Mouse (Mus musculus): Measurements from ENCODE around the gene Ablim1. TPM values are rescaled to one million over a fixed set of nuclear protein-coding genes. Genes with fewer than 3 reads are reported as not detected.
"Not testable (repeated sequence)": the region's sequence is repeated elsewhere in the genome, so short reads cannot be mapped to it uniquely, and the experiment has no call there.

Ablim1 gene
- polyA plus RNA-seq, 1 experiment from 2014 or later: 29.2 TPM

GRCm38 (mm10) chr19:57140874-57141273, 173.8 kb downstream of the Ablim1 start:
- H3K36me3 ChIP-seq (ENCODE audit: control insufficient read depth, insufficient read depth, low read length): no peaks in the 10 kb centered on the region
- no peak overlapping the region for H3K27ac ChIP-seq (ENCODE audit: low read length)
- H3K9me3 ChIP-seq (ENCODE audit: control insufficient read depth, low read length): no peaks in the 10 kb centered on the region
- no peak for ATAC-seq
- H3K4me1 ChIP-seq (ENCODE audit: control insufficient read depth, insufficient read depth, low read length): peaks cover under 1% of the 10 kb centered on the region
- no peak overlapping the region for H3K4me3 ChIP-seq (ENCODE audit: low read length)
- H3K27me3 ChIP-seq (replicated peaks; ENCODE audit: control insufficient read depth, insufficient read depth, low read length): no peaks in the 10 kb centered on the region
- no peak overlapping the region for H3K9ac ChIP-seq (ENCODE audit: low read depth, low read length)
- WGBS: 78% methylated on average over 1 of the region's 1 CpGs
- H3K4me2 ChIP-seq (ENCODE audit: low read depth, low read length): no peak overlapping the region

DNA sequence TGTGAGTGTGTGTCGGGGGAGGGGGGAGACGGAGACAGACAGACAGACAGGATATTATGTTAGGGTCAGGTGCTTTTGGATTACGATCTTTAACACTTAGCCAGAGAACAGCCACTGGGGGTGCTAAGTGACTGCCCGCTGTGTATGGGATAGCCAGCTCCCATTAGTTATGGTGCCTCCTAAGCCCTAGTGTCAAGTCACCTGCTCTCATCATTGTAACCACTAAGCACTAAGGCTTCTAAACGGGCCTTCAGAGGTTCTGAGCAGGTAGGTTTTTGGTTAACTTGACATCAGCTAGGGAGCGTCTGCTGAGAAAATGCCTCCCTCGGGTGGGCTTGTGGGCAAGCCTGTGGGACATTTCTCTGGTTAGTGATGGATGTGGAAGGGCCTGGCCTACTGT, 174.6 kb downstream of the Ablim1 start:
- no peaks in the 10 kb centered on the region for H3K9me3 ChIP-seq (ENCODE audit: control insufficient read depth, low read length)
- H3K4me2 ChIP-seq (ENCODE audit: low read depth, low read length): no peak overlapping the region
- no peak overlapping the region for H3K9ac ChIP-seq (ENCODE audit: low read depth, low read length)
- H3K36me3 ChIP-seq (ENCODE audit: control insufficient read depth, insufficient read depth, low read length): no peaks in the 10 kb centered on the region
- H3K27me3 ChIP-seq (replicated peaks; ENCODE audit: control insufficient read depth, insufficient read depth, low read length): no peaks in the 10 kb centered on the region
- no peak overlapping the region for H3K4me3 ChIP-seq (ENCODE audit: low read length)
- no peak overlapping the region for H3K27ac ChIP-seq (ENCODE audit: low read length)
- 78% methylated on average over 7 of the region's 7 CpGs for WGBS
- ATAC-seq: no peak
- peaks cover 4% of the 10 kb centered on the region for H3K4me1 ChIP-seq (ENCODE audit: control insufficient read depth, insufficient read depth, low read length)

DNA sequence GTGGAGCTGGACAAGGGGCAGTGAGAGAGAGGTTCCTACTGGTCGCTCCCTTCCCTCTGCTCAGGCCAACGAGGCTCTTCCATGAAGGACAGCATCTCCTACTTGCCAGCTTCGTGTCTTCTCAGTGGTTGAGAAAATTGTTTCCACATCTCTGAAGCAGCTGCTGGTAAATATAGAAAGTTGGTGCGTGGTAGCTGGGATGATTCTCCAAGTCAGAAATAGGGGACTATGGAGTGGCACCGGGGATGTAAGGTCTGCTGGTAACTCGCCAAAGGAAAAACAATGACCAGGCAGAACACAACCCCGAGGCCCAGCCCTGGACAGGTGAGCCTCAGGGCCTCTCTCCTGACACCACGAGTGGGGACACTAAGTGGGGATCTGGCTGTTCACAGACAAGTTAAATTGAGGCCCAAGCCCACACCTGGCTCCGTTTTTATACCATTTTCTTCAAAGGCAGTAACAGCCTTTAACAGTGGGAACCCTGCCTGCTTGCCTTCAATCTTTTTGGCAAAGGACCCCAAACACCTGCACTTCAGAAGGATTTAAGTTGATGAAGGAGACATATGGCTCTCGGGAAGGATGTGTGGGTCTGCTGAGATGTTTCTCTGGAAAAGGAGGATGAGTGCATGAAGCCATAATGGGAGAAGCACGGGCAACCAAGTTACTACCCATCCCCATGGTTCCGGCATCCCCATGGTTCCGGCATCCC, 175.7 kb downstream of the Ablim1 start:
- Histone ChIP-seq H3K27ac (ENCODE audit: low read length) (no peak overlapping the region), H3K4me1 (ENCODE audit: control insufficient read depth, insufficient read depth, low read length) (peaks cover 12% of the 10 kb centered on the region), H3K27me3 (replicated peaks; ENCODE audit: control insufficient read depth, insufficient read depth, low read length) (no peaks in the 10 kb centered on the region), H3K4me2 (ENCODE audit: low read depth, low read length) (no peak overlapping the region), H3K4me3 (ENCODE audit: low read length) (no peak overlapping the region), H3K9me3 (ENCODE audit: control insufficient read depth, low read length) (no peaks in the 10 kb centered on the region), H3K9ac (ENCODE audit: low read depth, low read length) (no peak overlapping the region), H3K36me3 (ENCODE audit: control insufficient read depth, insufficient read depth, low read length) (no peaks in the 10 kb centered on the region)
- WGBS: 81% methylated on average over 13 of the region's 13 CpGs
- ATAC-seq: no peak

DNA sequence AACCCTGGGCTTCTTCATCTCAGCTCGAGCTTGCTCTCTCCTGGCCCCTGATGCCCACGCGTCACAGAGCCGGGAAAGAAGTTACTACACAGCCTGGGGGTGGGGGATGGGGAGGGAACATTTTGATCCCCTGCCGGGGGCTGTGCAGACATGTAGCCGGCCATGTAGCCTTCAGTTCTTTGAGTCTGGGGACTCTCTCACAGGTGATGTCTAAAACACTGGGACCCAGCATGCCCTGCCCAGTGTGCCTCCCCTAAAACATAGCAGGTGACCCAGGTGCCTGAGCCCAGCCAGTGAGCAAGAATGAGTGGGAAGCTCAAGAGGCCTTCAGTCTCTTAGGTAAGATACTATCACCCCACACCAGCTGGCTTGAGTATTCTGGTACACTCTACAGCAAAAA, 176.2 kb downstream of the Ablim1 start:
- Histone ChIP-seq H3K9me3 (ENCODE audit: control insufficient read depth, low read length) (no peaks in the 10 kb centered on the region), H3K27ac (ENCODE audit: low read length) (no peak overlapping the region), H3K4me2 (ENCODE audit: low read depth, low read length) (no peak overlapping the region), H3K27me3 (replicated peaks; ENCODE audit: control insufficient read depth, insufficient read depth, low read length) (no peaks in the 10 kb centered on the region), H3K4me3 (ENCODE audit: low read length) (no peak overlapping the region), H3K4me1 (ENCODE audit: control insufficient read depth, insufficient read depth, low read length) (peaks cover 12% of the 10 kb centered on the region), H3K9ac (ENCODE audit: low read depth, low read length) (no peak overlapping the region), H3K36me3 (ENCODE audit: control insufficient read depth, insufficient read depth, low read length) (no peaks in the 10 kb centered on the region)
- WGBS: 70% methylated on average over 6 of the region's 6 CpGs
- no peak for ATAC-seq

DNA sequence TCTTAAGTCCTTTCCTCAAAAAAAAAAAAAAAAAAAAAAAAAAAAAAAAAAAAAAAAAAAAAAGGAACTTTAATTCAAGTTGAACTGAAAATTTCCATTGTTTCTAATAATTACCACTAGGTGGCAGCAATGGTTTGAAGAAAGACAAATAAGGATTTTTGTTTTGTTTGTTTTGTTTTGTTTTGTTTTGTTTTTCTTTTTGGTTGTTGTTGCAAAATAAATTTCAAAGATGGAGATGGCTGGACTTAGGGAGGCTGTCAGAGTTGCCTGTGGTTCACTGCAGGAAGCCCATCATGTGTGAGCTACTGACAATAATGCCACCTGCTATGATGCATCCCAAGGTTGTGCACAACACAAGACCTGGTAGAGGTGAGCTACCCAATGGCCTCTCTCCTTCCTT, 176.7 kb downstream of the Ablim1 start:
- no peak overlapping the region for H3K4me2 ChIP-seq (ENCODE audit: low read depth, low read length)
- peaks cover 12% of the 10 kb centered on the region for H3K4me1 ChIP-seq (ENCODE audit: control insufficient read depth, insufficient read depth, low read length)
- no peaks in the 10 kb centered on the region for H3K9me3 ChIP-seq (ENCODE audit: control insufficient read depth, low read length)
- H3K9ac ChIP-seq (ENCODE audit: low read depth, low read length): no peak overlapping the region
- ATAC-seq: no peak
- no peak overlapping the region for H3K27ac ChIP-seq (ENCODE audit: low read length)
- no peaks in the 10 kb centered on the region for H3K36me3 ChIP-seq (ENCODE audit: control insufficient read depth, insufficient read depth, low read length)
- H3K4me3 ChIP-seq (ENCODE audit: low read length): no peak overlapping the region
- H3K27me3 ChIP-seq (replicated peaks; ENCODE audit: control insufficient read depth, insufficient read depth, low read length): no peaks in the 10 kb centered on the region

GRCm38 (mm10) chr19:57136228-57136627, 178.5 kb downstream of the Ablim1 start:
- WGBS: 56% methylated on average over 7 of the region's 7 CpGs
- Histone ChIP-seq H3K27me3 (replicated peaks; ENCODE audit: control insufficient read depth, insufficient read depth, low read length) (no peaks in the 10 kb centered on the region), H3K4me1 (ENCODE audit: control insufficient read depth, insufficient read depth, low read length) (peaks cover 16% of the 10 kb centered on the region), H3K4me3 (ENCODE audit: low read length) (no peak overlapping the region), H3K9ac (ENCODE audit: low read depth, low read length) (no peak overlapping the region), H3K4me2 (ENCODE audit: low read depth, low read length) (no peak overlapping the region), H3K9me3 (ENCODE audit: control insufficient read depth, low read length) (no peaks in the 10 kb centered on the region), H3K36me3 (ENCODE audit: control insufficient read depth, insufficient read depth, low read length) (no peaks in the 10 kb centered on the region), H3K27ac (ENCODE audit: low read length) (no peak overlapping the region; the same call in 1 of the 2 replicates)
- ATAC-seq: peak; percentile 38

DNA sequence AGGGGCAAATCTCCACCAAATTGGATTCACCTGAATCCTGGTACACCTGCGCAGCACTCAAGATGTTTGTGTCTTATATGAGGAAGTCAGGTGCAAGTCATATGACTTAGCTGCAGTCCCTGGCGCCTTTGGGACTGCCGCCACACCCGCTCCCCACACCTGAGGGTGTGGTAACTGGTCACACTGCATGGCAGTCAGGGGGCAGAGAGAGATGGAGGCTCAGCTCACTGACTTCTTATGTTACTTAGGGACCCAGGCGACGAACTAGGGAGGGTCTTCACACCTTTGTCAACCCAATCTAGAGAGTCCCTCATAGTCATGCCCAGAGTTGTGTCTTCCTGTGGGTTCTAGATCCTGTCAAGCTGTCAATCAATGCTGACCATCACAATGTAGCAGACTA, 179.1 kb downstream of the Ablim1 start:
- WGBS: 69% methylated on average over 6 of the region's 6 CpGs
- Histone ChIP-seq H3K27ac (ENCODE audit: low read length) (peak overlapping the region; percentile 24; the same call in 1 of the 2 replicates), H3K4me1 (ENCODE audit: control insufficient read depth, insufficient read depth, low read length) (peaks cover 21% of the 10 kb centered on the region)
- H3K27me3 ChIP-seq (replicated peaks; ENCODE audit: control insufficient read depth, insufficient read depth, low read length); H3K36me3 ChIP-seq (ENCODE audit: control insufficient read depth, insufficient read depth, low read length); H3K9me3 ChIP-seq (ENCODE audit: control insufficient read depth, low read length); H3K4me3 ChIP-seq (ENCODE audit: low read length); H3K4me2 ChIP-seq (ENCODE audit: low read depth, low read length); H3K9ac ChIP-seq (ENCODE audit: low read depth, low read length): not testable (repeated sequence)
- peak; percentile 62 for ATAC-seq

DNA sequence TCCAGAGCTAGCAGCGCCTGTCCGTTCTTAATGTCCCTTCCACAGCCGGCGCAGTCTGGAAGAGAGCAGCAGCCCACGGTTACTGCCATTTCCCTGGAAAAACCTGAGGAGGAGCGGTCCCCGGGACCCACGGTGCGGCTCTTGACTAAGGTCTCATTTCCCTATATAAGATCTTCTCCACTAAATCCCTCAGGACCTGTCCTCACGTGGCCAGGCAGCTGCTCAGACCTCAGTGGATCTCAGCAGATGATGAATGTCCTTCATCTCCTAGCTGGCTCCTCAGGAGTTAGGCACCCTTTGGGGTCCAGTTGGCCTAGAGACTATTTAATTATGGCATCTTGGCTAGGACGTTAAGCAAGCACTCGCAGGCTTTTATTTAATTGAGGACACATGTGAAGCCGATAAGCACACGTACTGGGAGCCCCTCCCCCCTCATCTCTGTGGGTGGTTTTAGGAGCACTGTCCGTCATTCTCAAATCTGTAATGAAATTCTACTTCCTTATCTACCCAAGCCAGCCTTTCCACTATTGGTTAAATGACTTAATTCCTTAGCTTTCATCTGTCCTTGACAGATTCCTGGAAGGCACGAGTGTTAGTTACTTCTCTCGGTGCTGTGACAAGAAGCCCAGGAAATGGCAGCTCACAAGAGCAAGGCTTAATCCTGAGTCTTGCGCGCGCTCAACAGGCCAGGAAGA, 179.9 kb downstream of the Ablim1 start:
- H3K27ac ChIP-seq (ENCODE audit: low read length): peak overlapping the region; percentile 43
- WGBS: 47% methylated on average over 20 of the region's 20 CpGs

DNA sequence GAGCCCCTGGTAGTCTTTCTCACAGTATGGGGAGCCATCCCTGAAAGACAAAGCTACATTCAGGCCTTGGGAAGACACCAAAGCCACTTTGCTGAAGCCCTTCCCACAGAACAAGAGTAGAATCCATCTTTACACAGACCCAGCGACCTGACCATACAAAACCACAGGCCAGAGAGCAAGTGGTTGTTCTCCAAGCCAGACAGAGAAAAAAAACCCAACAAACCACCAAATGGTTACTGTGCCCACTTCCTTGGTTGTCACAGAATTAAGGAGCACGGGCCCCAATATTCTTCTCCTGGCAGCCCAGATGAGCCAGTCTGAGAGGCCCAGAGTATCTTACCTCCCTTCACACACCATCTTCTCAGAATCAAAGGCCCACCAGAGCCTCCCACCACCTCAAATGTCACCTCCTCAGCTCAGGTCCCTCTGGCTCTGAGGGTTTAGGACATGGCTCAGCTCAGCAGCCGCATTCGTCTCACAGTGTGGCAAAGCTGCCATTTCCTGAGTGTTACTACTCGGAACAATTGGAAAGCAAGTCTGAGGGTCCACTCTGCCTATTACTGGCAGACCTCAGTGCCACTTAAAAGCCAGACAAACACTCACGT, 181.7 kb downstream of the Ablim1 start:
- Histone ChIP-seq H3K4me3 (ENCODE audit: low read length) (no peak overlapping the region), H3K4me1 (ENCODE audit: control insufficient read depth, insufficient read depth, low read length) (peaks cover 21% of the 10 kb centered on the region), H3K4me2 (ENCODE audit: low read depth, low read length) (no peak overlapping the region), H3K27me3 (replicated peaks; ENCODE audit: control insufficient read depth, insufficient read depth, low read length) (no peaks in the 10 kb centered on the region), H3K9me3 (ENCODE audit: control insufficient read depth, low read length) (no peaks in the 10 kb centered on the region), H3K27ac (ENCODE audit: low read length) (no peak overlapping the region), H3K36me3 (ENCODE audit: control insufficient read depth, insufficient read depth, low read length) (no peaks in the 10 kb centered on the region), H3K9ac (ENCODE audit: low read depth, low read length) (no peak overlapping the region)
- no peak for ATAC-seq
- 84% methylated on average over 6 of the region's 6 CpGs for WGBS

More for the DNA sequence above, 179.9 kb downstream of the Ablim1 start:
- Histone ChIP-seq H3K36me3 (ENCODE audit: control insufficient read depth, insufficient read depth, low read length) (no peaks in the 10 kb centered on the region), H3K9me3 (ENCODE audit: control insufficient read depth, low read length) (no peaks in the 10 kb centered on the region), H3K27me3 (replicated peaks; ENCODE audit: control insufficient read depth, insufficient read depth, low read length) (no peaks in the 10 kb centered on the region), H3K9ac (ENCODE audit: low read depth, low read length) (peak overlapping the region; percentile 26; the same call in 1 of the 2 replicates), H3K4me3 (ENCODE audit: low read length) (peak overlapping the region; percentile 17; the same call in 1 of the 2 replicates), H3K4me2 (ENCODE audit: low read depth, low read length) (0 out of 2 replicates have a peak overlapping the region, but pooled peaks have one; percentile 25), H3K4me1 (ENCODE audit: control insufficient read depth, insufficient read depth, low read length) (peaks cover 21% of the 10 kb centered on the region)
- ATAC-seq: peak; percentile 12; the same call in 1 of the 2 replicates

Measured in intestine, embryonic 16.5 days (tissue).